Mouse (Mus musculus) thymus, adult 2 months (tissue): Measurements from ENCODE around the gene Tmem11. TPM values are rescaled to one million over a fixed set of nuclear protein-coding genes. Genes with fewer than 3 reads are reported as not detected.
A peak's percentile ranks its signal among the peaks of the same experiment; 100 is the strongest.

ENCODE experiments used
- DNase-seq: peaks from one replicate; pipeline ENCODE4 v3.0.0; 2021
- H3K27ac ChIP-seq: fragments of 200-500 bp; 2 replicates; pipeline ENCODE4 v1.5.1; 2012; ENCODE audit warnings: low read length, control low read depth; ENCODE audit not compliant: control insufficient read depth, insufficient read depth
- H3K27me3 ChIP-seq: fragments of 200-500 bp; 2 replicates; pipeline ENCODE4 v1.6.1; 2012; ENCODE audit warnings: mild to moderate bottlenecking, low read length, moderate library complexity, mixed read lengths; ENCODE audit not compliant: control insufficient read depth, insufficient read depth
- H3K36me3 ChIP-seq: fragments of 200-500 bp; 2 replicates; pipeline ENCODE4 v1.6.1; 2012; ENCODE audit warnings: mild to moderate bottlenecking, low read length, moderate library complexity; ENCODE audit not compliant: control insufficient read depth, insufficient read depth
- H3K4me1 ChIP-seq: fragments of 200-500 bp; replicated peaks from 2 replicates; pipeline ENCODE4 v1.6.1; 2012; ENCODE audit warnings: low read length; ENCODE audit not compliant: control insufficient read depth, insufficient read depth
- H3K4me3 ChIP-seq: fragments of 200-500 bp; 2 replicates; pipeline ENCODE4 v1.5.1; 2012; ENCODE audit warnings: mild to moderate bottlenecking, low read length, control low read depth, moderate library complexity; ENCODE audit not compliant: control insufficient read depth, insufficient read depth
- CTCF ChIP-seq: fragments of 200-500 bp; IDR thresholded peaks from 2 replicates; pipeline ENCODE4 v1.5.1; 2012; ENCODE audit warnings: mild to moderate bottlenecking, control low read depth, low read length, moderate library complexity, borderline replicate concordance; ENCODE audit not compliant: control insufficient read depth, poor library complexity, insufficient read depth; ENCODE audit errors: extremely low read depth
- POLR2A ChIP-seq: fragments of 200-500 bp; IDR thresholded peaks from 2 replicates; pipeline ENCODE4 v1.6.1; 2012; ENCODE audit warnings: mild to moderate bottlenecking, low read length, control low read depth, moderate library complexity; ENCODE audit not compliant: control insufficient read depth, poor library complexity, insufficient read depth; ENCODE audit errors: extremely low read depth
- WGBS: fragments of 180-500 bp; shearing (Covaris S2); methylation state at CpG from one replicate; pipeline ENCODE4 v1.1.7; 2018; 5-methylcytosine and 5-hydroxymethylcytosine counted together
- polyA plus RNA-seq: library from polyadenylated mRNA; depleted of rRNA; stranded (reverse); fragments of >200 nt; gene quantifications from 2 replicates; pipeline ENCODE4 v1.2.3, GENCODE M21; 2012; rRNA removed

Tmem11 gene
- polyA plus RNA-seq = 72.9 and 76.7 TPM in 2 replicates

DNA sequence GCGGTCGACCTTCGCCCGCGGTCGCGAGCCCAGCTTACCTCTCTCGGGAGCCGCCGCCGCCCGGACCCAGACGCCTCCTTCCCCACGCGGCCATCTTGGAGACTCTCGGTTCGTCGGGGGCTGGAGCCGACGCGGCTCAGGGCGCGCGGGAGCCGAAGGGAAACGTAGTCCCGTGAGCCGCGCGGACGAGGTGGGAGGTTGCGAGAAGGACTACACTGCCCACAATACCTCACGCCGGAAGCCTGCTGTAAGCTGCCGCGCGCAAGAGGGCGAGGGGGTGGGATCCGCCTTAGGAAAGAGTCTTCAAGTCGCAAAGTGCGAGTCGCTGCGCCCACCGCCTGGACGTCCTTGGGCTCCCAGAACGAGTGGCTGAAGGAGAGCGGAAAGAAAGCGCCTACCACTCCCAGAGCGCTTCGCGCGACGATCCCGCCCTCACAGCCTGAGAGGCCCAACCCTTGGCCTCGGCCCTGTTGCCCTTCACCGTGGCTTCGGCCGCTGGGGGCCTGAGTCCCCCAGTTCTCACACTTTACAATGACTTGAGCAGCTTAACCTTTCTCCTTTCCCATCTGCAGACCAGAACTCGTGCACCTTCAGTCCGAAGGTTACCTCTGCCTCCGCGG is at the start of gene Tmem11:
TSS of gene Tmem11 (minus strand) at position 598 of the 620 bp plus-strand sequence.
- TF ChIP-seq POLR2A (peak; percentile 67), CTCF (0 out of 2 replicates have a peak, but pooled peaks have one; percentile 6)

DNA sequence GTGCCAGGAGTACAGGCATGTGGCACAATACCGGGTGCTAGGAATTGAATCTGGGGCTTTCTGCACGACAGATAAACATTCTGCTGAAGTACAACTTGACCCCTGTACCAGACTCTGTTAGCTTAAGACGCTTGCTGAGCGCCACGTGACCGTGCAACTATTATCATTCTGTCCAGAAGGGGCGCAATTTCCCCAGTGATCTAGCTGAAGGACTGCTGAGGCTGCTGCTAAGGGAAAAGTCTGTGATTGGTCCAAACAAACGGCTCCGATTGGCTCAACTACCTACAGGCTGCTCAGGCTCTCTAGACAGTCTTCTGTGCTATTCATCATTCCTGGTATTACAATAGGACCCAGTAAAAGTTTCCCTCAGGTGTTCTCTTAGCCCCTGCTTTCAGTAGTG is 48.2 kb upstream of the Tmem11 start:
- H3K4me1 ChIP-seq = peaks cover 12% of the 10 kb centered on the region
- DNase-seq = peak; percentile 87
- TF ChIP-seq POLR2A (no peak), CTCF (peak; percentile 41; the same call in 1 of the 2 replicates)
- H3K36me3 ChIP-seq = no peaks in the 10 kb centered on the region
- no peak overlapping the region for H3K27ac ChIP-seq
- 2% methylated on average over 9 of the region's 9 CpGs for WGBS
- H3K27me3 ChIP-seq = no peaks in the 10 kb centered on the region
- H3K4me3 ChIP-seq = no peak overlapping the region

More for the DNA sequence above, at the start of gene Tmem11:
- H3K4me1 ChIP-seq = peaks cover 14% of the 10 kb centered on the region
- H3K27ac ChIP-seq = peak within 1 kb of the TSS; percentile 85
- DNase-seq = peak; percentile 94
- no peaks in the 10 kb centered on the region for H3K36me3 ChIP-seq
- WGBS = under 1% methylated on average over 62 of the region's 62 CpGs
- peak within 1 kb of the TSS; percentile 73 for H3K4me3 ChIP-seq
- H3K27me3 ChIP-seq = no peaks in the 10 kb centered on the region

DNA sequence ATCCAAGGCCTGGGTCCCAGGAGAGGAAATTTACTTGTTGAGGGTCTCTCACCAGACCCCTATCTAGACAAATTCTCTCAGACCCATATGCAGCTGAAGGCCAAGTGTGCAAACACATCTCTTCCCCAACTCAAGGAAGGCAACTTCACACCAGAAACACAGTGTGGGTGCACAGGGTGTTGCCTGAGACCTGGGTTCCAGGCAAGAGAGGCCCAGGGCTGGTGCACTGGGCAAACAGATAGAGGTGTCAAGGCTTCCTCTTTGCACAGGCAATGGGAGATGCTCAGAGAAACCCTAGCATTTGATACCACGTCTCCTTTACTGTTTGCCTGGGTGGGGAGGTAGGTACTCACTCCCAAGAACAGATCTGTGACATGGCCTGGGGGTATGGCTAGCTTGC is 45.9 kb upstream of the Tmem11 start:
- no peaks in the 10 kb centered on the region for H3K36me3 ChIP-seq
- no peak overlapping the region for H3K27ac ChIP-seq
- no peaks in the 10 kb centered on the region for H3K27me3 ChIP-seq
- TF ChIP-seq POLR2A (no peak), CTCF (no peak)
- H3K4me1 ChIP-seq = 0 out of 2 replicates have a peak, but pooled peaks cover 2% of the 10 kb centered on the region
- no peak for DNase-seq
- WGBS = 100% methylated on average over 1 of the region's 1 CpGs
- no peak overlapping the region for H3K4me3 ChIP-seq

DNA sequence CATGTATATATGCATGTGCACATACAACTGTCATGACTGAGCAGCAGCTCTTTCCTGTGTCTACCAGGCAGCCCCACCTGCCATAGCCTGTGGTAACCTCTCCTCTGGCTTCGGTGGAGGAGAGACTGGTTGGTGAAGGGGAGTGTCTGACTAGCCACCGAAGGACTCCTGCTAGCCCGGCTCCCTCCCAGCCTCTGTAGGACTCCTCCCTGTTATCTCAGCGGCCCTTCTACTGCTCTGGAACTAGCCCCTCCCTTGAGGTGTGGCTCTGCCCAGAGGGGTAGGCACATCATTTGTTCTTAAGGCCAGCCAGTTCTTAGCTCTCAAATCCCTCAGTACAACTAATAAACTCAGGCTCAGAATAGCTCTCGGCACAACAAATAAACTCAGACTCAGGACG is 45.4 kb upstream of the Tmem11 start:
- no peak overlapping the region for H3K4me3 ChIP-seq
- WGBS = 88% methylated on average over 6 of the region's 6 CpGs
- H3K4me1 ChIP-seq = 0 out of 2 replicates have a peak, but pooled peaks cover 2% of the 10 kb centered on the region
- no peak overlapping the region for H3K27ac ChIP-seq
- H3K27me3 ChIP-seq = no peaks in the 10 kb centered on the region
- TF ChIP-seq CTCF (no peak), POLR2A (no peak)
- no peak for DNase-seq
- no peaks in the 10 kb centered on the region for H3K36me3 ChIP-seq

DNA sequence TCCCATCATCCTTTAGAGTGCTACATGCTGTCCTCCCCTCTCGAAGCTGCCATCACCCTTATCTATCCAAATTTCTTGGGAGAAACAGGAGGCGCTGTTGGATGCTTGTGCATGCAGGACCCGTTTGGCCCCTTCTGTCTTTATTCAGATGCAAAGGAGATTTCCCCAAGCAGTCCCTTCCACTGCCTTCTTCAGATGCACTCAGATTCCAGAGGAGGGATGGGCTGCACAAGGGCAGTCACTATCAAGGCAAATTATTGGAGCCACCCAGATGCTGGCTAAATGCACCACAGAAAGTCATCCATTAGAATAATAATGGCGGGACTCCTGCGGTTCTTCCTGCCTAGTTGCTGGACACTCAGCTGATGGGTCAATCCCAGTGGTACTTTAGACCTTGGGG is 43.9 kb upstream of the Tmem11 start:
- no peaks in the 10 kb centered on the region for H3K27me3 ChIP-seq
- 94% methylated on average over 5 of the region's 5 CpGs for WGBS
- 0 out of 2 replicates have a peak, but pooled peaks cover 2% of the 10 kb centered on the region for H3K4me1 ChIP-seq

DNA sequence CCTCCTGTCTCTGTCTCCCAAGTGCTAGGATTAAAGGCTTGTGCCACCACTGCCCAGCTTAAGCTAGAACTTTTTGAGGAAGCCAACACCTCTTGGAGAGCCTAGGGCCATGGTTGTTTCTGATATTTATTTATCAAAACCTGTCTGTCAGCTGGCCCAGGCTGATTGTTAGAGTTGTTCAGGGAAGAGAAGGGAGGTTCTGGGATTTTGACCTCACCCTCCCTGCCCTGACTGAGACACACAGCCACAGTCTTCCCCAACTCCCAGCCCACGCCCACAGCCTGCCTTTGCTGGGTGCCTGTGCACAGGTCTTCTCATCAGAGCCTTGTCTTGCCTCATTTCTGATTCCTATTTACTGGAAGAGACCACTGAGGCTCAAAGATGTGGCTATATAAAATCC is 43.1 kb upstream of the Tmem11 start:
- H3K36me3 ChIP-seq = no peaks in the 10 kb centered on the region
- H3K4me1 ChIP-seq = 0 out of 2 replicates have a peak, but pooled peaks cover 2% of the 10 kb centered on the region
- H3K27ac ChIP-seq = no peak overlapping the region
- DNase-seq = no peak
- TF ChIP-seq CTCF (no peak), POLR2A (no peak)
- no peaks in the 10 kb centered on the region for H3K27me3 ChIP-seq
- no peak overlapping the region for H3K4me3 ChIP-seq
- 87% methylated on average over 1 of the region's 1 CpGs for WGBS

More for the DNA sequence above, 43.9 kb upstream of the Tmem11 start:
- no peak for TF ChIP-seq POLR2A
- Histone ChIP-seq H3K36me3 (no peaks in the 10 kb centered on the region), H3K27ac (no peak overlapping the region), H3K4me3 (no peak overlapping the region)
- DNase-seq = no peak
